Mouse (Mus musculus) thymus, adult 2 months (tissue): ENCODE data around the gene Ppil1.

Experiments
- CTCF ChIP-seq: fragments of 200-500 bp; IDR thresholded peaks from 2 replicates; pipeline ENCODE4 v1.5.1; 2012; ENCODE audit warnings: mild to moderate bottlenecking, control low read depth, low read length, moderate library complexity, borderline replicate concordance; ENCODE audit not compliant: control insufficient read depth, poor library complexity, insufficient read depth; ENCODE audit errors: extremely low read depth
- POLR2A ChIP-seq: fragments of 200-500 bp; IDR thresholded peaks from 2 replicates; pipeline ENCODE4 v1.6.1; 2012; ENCODE audit warnings: mild to moderate bottlenecking, low read length, control low read depth, moderate library complexity; ENCODE audit not compliant: control insufficient read depth, poor library complexity, insufficient read depth; ENCODE audit errors: extremely low read depth

DNA sequence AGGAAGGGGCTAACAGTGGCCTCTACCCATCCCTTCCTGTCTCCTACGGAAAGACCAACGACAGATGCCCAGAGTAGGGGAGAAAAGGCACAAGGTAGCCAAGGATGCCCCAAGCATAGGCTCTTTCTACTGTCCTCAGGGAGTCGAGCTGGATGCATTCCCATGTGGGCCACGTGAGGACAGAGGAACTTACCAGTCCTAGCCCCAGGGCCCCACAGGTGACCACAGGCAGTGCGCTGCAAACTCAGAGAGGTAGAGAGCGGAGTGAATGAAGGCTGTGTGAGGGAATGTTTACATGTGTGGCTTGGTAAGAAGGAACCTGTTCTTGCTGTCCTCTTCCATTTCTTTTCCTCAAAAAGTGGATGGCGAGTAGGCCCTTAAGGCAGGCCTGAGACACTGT, 41.9 kb upstream of the Ppil1 start:
- no peak for TF ChIP-seq POLR2A
- TF ChIP-seq CTCF: no peak
